Mouse (Mus musculus): ENCODE measurements at regions not wholly inside any gene's neighbourhood (a gene's known extent, or its start where the extent isn't known, plus 50 kb on each side); places are given as distances from the start of the nearest gene placed in this dataset.

- no peak overlapping the region for H3K4me3 ChIP-seq (ENCODE audit: insufficient read depth, low read length)
- H3K4me1 ChIP-seq (ENCODE audit: control insufficient read depth, insufficient read depth, low read length), result no peaks in the 10 kb centered on the region
- TF ChIP-seq CTCF (IDR thresholded peaks at IDR 0.05; ENCODE audit: low read depth, low read length), result no peak
- TF ChIP-seq POLR2A (IDR thresholded peaks at IDR 0.05; ENCODE audit: borderline replicate concordance, low read depth, low read length), result no peak
- no peak overlapping the region for H3K27ac ChIP-seq (ENCODE audit: insufficient read depth, low read depth, low read length)
These were observed 145.8 kb downstream of the Hmg20a start for GRCm38 (mm10) chr9:56564048-56564737.
